Mouse (Mus musculus): ENCODE data around the gene Mecom.

GRCm38 (mm10) chr3:30257776-30258175, 290.0 kb downstream of the Mecom start:
- no peak for TF ChIP-seq POLR2A (IDR thresholded peaks at IDR 0.05; ENCODE audit: control insufficient read depth, low read depth, low read length)
- TF ChIP-seq CTCF (IDR thresholded peaks at IDR 0.05; ENCODE audit: control insufficient read depth, insufficient read depth, insufficient replicate concordance, low read depth, low read length), result no peak
